Mouse (Mus musculus): ENCODE results near the gene Smurf1. TPM values are rescaled to one million over a fixed set of nuclear protein-coding genes. Genes with fewer than 3 reads are reported as not detected.

Smurf1 gene
- total RNA-seq, 2 experiments from 2014 or later, result 35.2 to 40.7 TPM

- DNase-seq (ENCODE audit: extremely low spot score in 1 of 2, low spot score in 2 of 2), result no peak
- no peak for TF ChIP-seq CTCF (IDR thresholded peaks at IDR 0.05)
- Histone ChIP-seq H3K27ac (no peak overlapping the region), H3K4me3 (no peak overlapping the region)
- intact Hi-C loops (cut with DNase I), result no loop called here
These were observed 83.8 kb downstream of the Smurf1 start for GRCm38 (mm10) chr5:144881670-144882399.

- intact Hi-C loops (cut with DNase I), result loop anchor here (5.0 to 10.0 kb wide), 3 partner anchors 90 to 188 kb away; partner anchors contain the start of gene Smurf1
- TF ChIP-seq CTCF (IDR thresholded peaks at IDR 0.05), result no peak
- H3K4me3 ChIP-seq, result no peak overlapping the region
- no peak for DNase-seq (ENCODE audit: extremely low spot score in 1 of 2, low spot score in 2 of 2)
- no peak overlapping the region for H3K27ac ChIP-seq
These were observed 88.6 kb downstream of the Smurf1 start for GRCm38 (mm10) chr5:144877021-144877420.

GRCm38 (mm10) chr5:144875892-144876291 is 89.8 kb downstream of the Smurf1 start:
- peak; percentile 63 to 80 for DNase-seq (ENCODE audit: extremely low spot score in 1 of 2, low spot score in 2 of 2)
- Histone ChIP-seq H3K4me3 (no peak overlapping the region), H3K27ac (no peak overlapping the region)
- intact Hi-C loops (cut with DNase I), result loop anchor here (5.0 to 10.0 kb wide), 3 partner anchors 91 to 189 kb away; partner anchors contain the start of gene Smurf1
- peak; percentile 100 for TF ChIP-seq CTCF (IDR thresholded peaks at IDR 0.05)

GRCm38 (mm10) chr5:144875227-144875626 is 90.4 kb downstream of the Smurf1 start:
- Histone ChIP-seq H3K4me3 (no peak overlapping the region), H3K27ac (no peak overlapping the region)
- no peak for TF ChIP-seq CTCF (IDR thresholded peaks at IDR 0.05)
- DNase-seq (ENCODE audit: extremely low spot score in 1 of 2, low spot score in 2 of 2), result no peak
- intact Hi-C loops (cut with DNase I), result loop anchor here (5.0 to 10.0 kb wide), 3 partner anchors 92 to 190 kb away; partner anchors contain the start of gene Smurf1

- intact Hi-C loops (cut with DNase I), result loop anchor here (10.0 kb wide), 1 partner anchor 192 kb away; no protein-coding TSS in a partner anchor
- Histone ChIP-seq H3K27ac (no peak overlapping the region), H3K4me3 (no peak overlapping the region)
- TF ChIP-seq CTCF (IDR thresholded peaks at IDR 0.05), result no peak
- no peak for DNase-seq (ENCODE audit: extremely low spot score in 1 of 2, low spot score in 2 of 2)
These were observed 92.8 kb downstream of the Smurf1 start for GRCm38 (mm10) chr5:144872867-144873266.

GRCm38 (mm10) chr5:144872326-144872725 is 93.3 kb downstream of the Smurf1 start:
- no peak for TF ChIP-seq CTCF (IDR thresholded peaks at IDR 0.05)
- no peak for DNase-seq (ENCODE audit: extremely low spot score in 1 of 2, low spot score in 2 of 2)
- Histone ChIP-seq H3K27ac (no peak overlapping the region), H3K4me3 (no peak overlapping the region)
- intact Hi-C loops (cut with DNase I), result loop anchor here (10.0 kb wide), 1 partner anchor 192 kb away; no protein-coding TSS in a partner anchor

- H3K27ac ChIP-seq, result no peak overlapping the region
- H3K4me3 ChIP-seq, result no peak overlapping the region
- no peak for DNase-seq (ENCODE audit: extremely low spot score in 1 of 2, low spot score in 2 of 2)
- intact Hi-C loops (cut with DNase I), result loop anchor here (10.0 kb wide), 1 partner anchor 193 kb away; no protein-coding TSS in a partner anchor
- TF ChIP-seq CTCF (IDR thresholded peaks at IDR 0.05), result peak; percentile 47
These were observed 93.9 kb downstream of the Smurf1 start for GRCm38 (mm10) chr5:144871775-144872174.

- Histone ChIP-seq H3K27ac (no peak overlapping the region), H3K4me3 (no peak overlapping the region)
- intact Hi-C loops (cut with DNase I), result loop anchor here (10.0 kb wide), 1 partner anchor 194 kb away; no protein-coding TSS in a partner anchor
- no peak for TF ChIP-seq CTCF (IDR thresholded peaks at IDR 0.05)
- DNase-seq (ENCODE audit: extremely low spot score in 1 of 2, low spot score in 2 of 2), result no peak
These were observed 94.9 kb downstream of the Smurf1 start for GRCm38 (mm10) chr5:144870782-144871181.

- intact Hi-C loops (cut with DNase I), result no loop called here
- no peak for DNase-seq (ENCODE audit: extremely low spot score in 1 of 2, low spot score in 2 of 2)
- H3K27ac ChIP-seq, result no peak overlapping the region
- TF ChIP-seq CTCF (IDR thresholded peaks at IDR 0.05), result no peak
- no peak overlapping the region for H3K4me3 ChIP-seq
These were observed 96.2 kb downstream of the Smurf1 start for GRCm38 (mm10) chr5:144869466-144869865.

- DNase-seq (ENCODE audit: extremely low spot score in 1 of 2, low spot score in 2 of 2), result no peak
- no peak overlapping the region for H3K27ac ChIP-seq
- intact Hi-C loops (cut with DNase I), result no loop called here
- no peak overlapping the region for H3K4me3 ChIP-seq
- TF ChIP-seq CTCF (IDR thresholded peaks at IDR 0.05), result peak; percentile 44
These were observed 98.7 kb downstream of the Smurf1 start for GRCm38 (mm10) chr5:144866923-144867322.

- no peak for DNase-seq (ENCODE audit: extremely low spot score in 1 of 2, low spot score in 2 of 2)
- intact Hi-C loops (cut with DNase I), result no loop called here
- Histone ChIP-seq H3K4me3 (no peak overlapping the region), H3K27ac (0 out of 2 replicates have a peak overlapping the region, but pooled peaks have one; percentile 40)
- TF ChIP-seq CTCF (IDR thresholded peaks at IDR 0.05), result no peak
These were observed 104.7 kb downstream of the Smurf1 start for GRCm38 (mm10) chr5:144860913-144861312.

GRCm38 (mm10) chr5:144859284-144859683 is 106.4 kb downstream of the Smurf1 start:
- DNase-seq (ENCODE audit: extremely low spot score in 1 of 2, low spot score in 2 of 2), result no peak
- intact Hi-C loops (cut with DNase I), result no loop called here
- TF ChIP-seq CTCF (IDR thresholded peaks at IDR 0.05), result no peak
- H3K27ac ChIP-seq, result no peak overlapping the region
- H3K4me3 ChIP-seq, result no peak overlapping the region

Data from left cerebral cortex, adult 2 months (tissue).